ENCODE assay signal across 8 mouse cellular contexts in the genomic region with DNA sequence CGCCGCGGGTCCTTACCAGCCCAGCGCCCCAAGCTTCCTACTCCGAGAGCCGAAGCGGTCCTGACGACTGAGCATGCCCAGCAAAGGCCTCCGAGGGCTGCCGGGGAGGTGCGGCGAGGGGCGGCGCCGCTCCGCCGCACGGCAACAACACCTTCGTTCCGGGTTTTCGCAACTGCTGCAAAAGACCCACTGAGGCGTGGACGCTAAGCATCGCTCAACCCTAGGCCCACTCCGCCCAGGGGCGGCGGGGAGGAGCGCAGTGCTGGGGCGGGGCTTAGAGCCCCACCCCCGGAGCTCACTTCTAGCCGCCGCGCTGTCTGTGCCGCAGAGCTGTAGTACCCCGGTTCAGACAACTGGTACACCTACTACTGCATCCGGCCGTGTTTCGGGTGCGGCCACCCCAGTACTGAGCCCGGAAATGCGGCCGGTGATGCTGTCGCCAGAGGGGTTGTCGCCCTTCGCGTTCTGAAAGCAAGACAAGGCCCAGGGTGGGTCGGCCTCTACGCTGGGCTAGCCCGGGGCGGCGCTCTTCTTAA. TPM values are rescaled to one million over a fixed set of nuclear protein-coding genes. Genes with fewer than 3 reads are reported as not detected.
A peak's percentile ranks its signal among the peaks of the same experiment; 100 is the strongest.
DNase-seq lines count a peak whose midpoint lies in the region; ATAC-seq and TF ChIP-seq lines count a peak whose summit lies in the region.

No protein-coding gene starts in this region.

- TF ChIP-seq CTCF in lung, adult 2 months (IDR thresholded peaks at IDR 0.05; ENCODE audit: insufficient read depth, low read length), result no peak

- peaks cover 2 to 3% of the 10 kb centered on the region in 2 experiments; a peak in 2 of 4 replicates for H3K4me1 ChIP-seq in ES-E14 (ENCODE audit: control insufficient read depth in 2 of 2, insufficient read depth in 2 of 2, low read length in 2 of 2, poor library complexity in 1 of 2)
- H3K4me1 ChIP-seq in forebrain, embryonic 15.5 days, result peaks cover 31% of the 10 kb centered on the region
- H3K4me1 ChIP-seq in lung, adult 2 months (ENCODE audit: control insufficient read depth, insufficient read depth, low read length), result peaks cover 4% of the 10 kb centered on the region

- H3K9ac ChIP-seq in ES-E14 (ENCODE audit: insufficient read depth, low read depth, low read length, poor library complexity, severe bottlenecking), result peak overlapping the region; percentile 77
- H3K9ac ChIP-seq in forebrain, embryonic 15.5 days (replicated peaks), result peak overlapping the region; percentile 97

- WGBS in forebrain, embryonic 15.5 days, result under 1% methylated on average over 51 of the region's 51 CpGs
- under 1% methylated on average over 51 of the region's 51 CpGs for WGBS in lung, adult 2 months

- peak; percentile 87 for DNase-seq in ES-E14 (ENCODE audit: low read depth, low spot score)
- peak; percentile 94 for DNase-seq in cerebellum, adult 11-12 months
- DNase-seq in heart, postnatal 25 days (ENCODE audit: low spot score), result peak; percentile 91
- DNase-seq in layer of hippocampus, adult 18-20 months (ENCODE audit: low spot score in 2 of 2), result peak; percentile 91 to 95
- peak; percentile 89 for DNase-seq in lung, adult 2 months
- peak; percentile 96 for DNase-seq in thymus, adult 18-20 months

- TF ChIP-seq POLR2A in lung, adult 2 months (IDR thresholded peaks at IDR 0.05; ENCODE audit: borderline replicate concordance, extremely low read depth, low read depth, low read length), result peak; percentile 63; the same call in 1 of the 2 replicates

- no peaks in the 10 kb centered on the region for H3K36me3 ChIP-seq in ES-E14 (ENCODE audit: control insufficient read depth, insufficient read depth, low read length, poor library complexity, severe bottlenecking)
- no peaks in the 10 kb centered on the region for H3K36me3 ChIP-seq in forebrain, embryonic 15.5 days

- in situ Hi-C loops in ES-E14 (cut with MboI; ENCODE audit: low sequenced_read_pairs in 2 of 2, unreplicated experiment in 2 of 2), result no loop called here

- H3K9me3 ChIP-seq in ES-E14 (ENCODE audit: control insufficient read depth, insufficient read depth, low read depth, low read length), result 0 out of 2 replicates have a peak, but pooled peaks cover 3% of the 10 kb centered on the region
- H3K9me3 ChIP-seq in forebrain, embryonic 15.5 days, result no peaks in the 10 kb centered on the region

- H3K27me3 ChIP-seq in forebrain, embryonic 15.5 days, result no peaks in the 10 kb centered on the region

- intact Hi-C loops in heart, postnatal 25 days (cut with DNase I), result loop anchor here (2.0 to 10.0 kb wide), 4 partner anchors 48 to 670 kb away; a partner anchor contains a TSS

- H3K4me3 ChIP-seq in ES-E14 (ENCODE audit: insufficient read depth in 1 of 2, low read depth in 1 of 2, low read length in 2 of 2, poor library complexity in 1 of 2, severe bottlenecking in 1 of 2), result peak overlapping the region; percentile 70 to 72
- peak overlapping the region; percentile 97 for H3K4me3 ChIP-seq in forebrain, embryonic 15.5 days
- H3K4me3 ChIP-seq in lung, adult 2 months (replicated peaks; ENCODE audit: extremely low read depth, low read depth, low read length), result peak overlapping the region; percentile 97

- H3K27ac ChIP-seq in ES-E14 (ENCODE audit: insufficient read depth, low read depth, low read length, poor library complexity, severe bottlenecking), result peak overlapping the region; percentile 97
- H3K27ac ChIP-seq in forebrain, embryonic 15.5 days (replicated peaks), result peak overlapping the region; percentile 100

- peak; percentile 97 for ATAC-seq in forebrain, embryonic 15.5 days (replicated peaks)
- peak; percentile 79 for ATAC-seq in neutrophil, adult 5-6 weeks (ENCODE audit: extremely low read depth, insufficient number of reproducible peaks, low FRiP score, poor library complexity, severe bottlenecking)

- H3K4me2 ChIP-seq in forebrain, embryonic 15.5 days (replicated peaks), result peak overlapping the region; percentile 67

TF ChIP-seq in ES-E14, 5 proteins besides CTCF, POLR2A, EP300 and RAD21:
- TF ChIP-seq HCFC1 (IDR thresholded peaks at IDR 0.05; ENCODE audit: borderline replicate concordance, insufficient read depth, low read length) (0 out of 2 replicates have a peak, but pooled peaks have one; percentile 45), ZC3H11A (IDR thresholded peaks at IDR 0.05; ENCODE audit: borderline replicate concordance, low read depth, low read length) (no peak)
TF ChIP-seq in ES-E14: peak in this region for 1.

RNA-seq across cellular contexts. Expression of a gene that starts 0.4 kb away (rescaled TPM):
- 44.8 and 50.3 TPM in 2 replicates for total RNA-seq in ES-E14 (2012; rRNA removed)
- polyA plus RNA-seq in forebrain, embryonic 15.5 days (2015; fragmentation: Nextera tagmentation; extraction: Ambion mirVana), result 9.6 and 11.0 TPM in 2 replicates
- total RNA-seq in heart, postnatal 25 days (2021), result 100 to 1,000 TPM; 147 to 177 TPM
- total RNA-seq in layer of hippocampus, adult 18-20 months (2021), result 10 to 100 TPM; 98.8 TPM
- polyA plus RNA-seq in lung, adult 2 months (2012; rRNA removed), result 8.0 and 13.5 TPM in 2 replicates
- 130 and 143 TPM in 2 replicates for total RNA-seq in neutrophil, adult 5-6 weeks (2017)

Comparison
In these comparisons a context has a peak if more than half of its experiments do, and no peak if none do; other contexts are left out.
1. Peak in every context shown above with its lines: DNase-seq, ATAC-seq, H3K4me3 ChIP-seq and H3K27ac ChIP-seq.